In genomic region chr16:93960495-93960894, GRCm38 (mm10) we compare ENCODE assay signal across 27 mouse cellular contexts. TPM values are rescaled to one million over a fixed set of nuclear protein-coding genes. Genes with fewer than 3 reads are reported as not detected.
DNase-seq lines count a peak whose midpoint lies in the region; ATAC-seq and TF ChIP-seq lines count a peak whose summit lies in the region.
"Had no signal": no experiment of that assay in that cellular context is flagged by ENCODE, and none has a peak within 500 bp of the region (broad histone marks: within the 10 kb centered on the region; RNA-seq: fewer than 3 reads in every experiment).

No protein-coding gene starts in this region.

- WGBS in midbrain, embryonic 11.5 days, result 88% methylated on average over 4 of the region's 4 CpGs
- WGBS in midbrain, embryonic 14.5 days, result 91% methylated on average over 4 of the region's 4 CpGs
- 70% methylated on average over 4 of the region's 4 CpGs for WGBS in stomach, embryonic 16.5 days
- 77% methylated on average over 4 of the region's 4 CpGs for WGBS in liver, postnatal 0 days (ENCODE audit: insufficient replicate concordance)
- 86% methylated on average over 4 of the region's 4 CpGs for WGBS in heart, embryonic 10.5 days

- no peak overlapping the region for H3K9ac ChIP-seq in midbrain, embryonic 11.5 days (ENCODE audit: low read length)
- no peak overlapping the region for H3K9ac ChIP-seq in midbrain, embryonic 14.5 days (replicated peaks; ENCODE audit: low read length)
- no peak overlapping the region for H3K9ac ChIP-seq in stomach, embryonic 16.5 days (ENCODE audit: low read length)
- no peak overlapping the region for H3K9ac ChIP-seq in liver, postnatal 0 days (replicated peaks)
- H3K9ac ChIP-seq: embryonic facial prominence, embryonic 12.5 days; forebrain, embryonic 13.5 days; forebrain, embryonic 15.5 days had no signal

- no peak for ATAC-seq in midbrain, embryonic 11.5 days (ENCODE audit: low FRiP score)
- ATAC-seq in midbrain, embryonic 14.5 days (ENCODE audit: low FRiP score, low TSS enrichment), result no peak
- peak; percentile 34 for ATAC-seq in granulocyte monocyte progenitor cell, adult 5-6 weeks (replicated peaks; ENCODE audit: poor library complexity, severe bottlenecking)
- peak; percentile 53; the same call in 1 of the 2 replicates for ATAC-seq in stomach, embryonic 16.5 days (ENCODE audit: insufficient read depth, low FRiP score)
- no peak for ATAC-seq in liver, postnatal 0 days
- ATAC-seq: activated CD4-positive, CD25-positive, alpha-beta regulatory T cell, adult 4 months; CD4-positive, CD25-positive, alpha-beta regulatory T cell, adult 4 months; forebrain, embryonic 13.5 days; forebrain, embryonic 15.5 days; Patski had no signal

- no peaks in the 10 kb centered on the region for H3K27me3 ChIP-seq in midbrain, embryonic 11.5 days (ENCODE audit: control insufficient read depth, insufficient read depth, low read length)
- no peaks in the 10 kb centered on the region for H3K27me3 ChIP-seq in midbrain, embryonic 14.5 days (ENCODE audit: control insufficient read depth, insufficient read depth, low read length)
- H3K27me3 ChIP-seq in stomach, embryonic 16.5 days (ENCODE audit: control insufficient read depth, insufficient read depth, low read length), result no peaks in the 10 kb centered on the region
- H3K27me3 ChIP-seq in liver, postnatal 0 days (ENCODE audit: insufficient read depth, low read length), result no peaks in the 10 kb centered on the region
- H3K27me3 ChIP-seq in heart, embryonic 10.5 days (ENCODE audit: insufficient read depth, poor library complexity, severe bottlenecking), result peaks cover 12% of the 10 kb centered on the region
- H3K27me3 ChIP-seq: CH12.LX; forebrain, embryonic 13.5 days; forebrain, embryonic 15.5 days; Patski had no signal

- H3K9me3 ChIP-seq in midbrain, embryonic 11.5 days (ENCODE audit: control insufficient read depth, low read length), result no peaks in the 10 kb centered on the region
- H3K9me3 ChIP-seq in midbrain, embryonic 14.5 days (ENCODE audit: control insufficient read depth, low read length), result no peaks in the 10 kb centered on the region
- no peaks in the 10 kb centered on the region for H3K9me3 ChIP-seq in stomach, embryonic 16.5 days (replicated peaks; ENCODE audit: control insufficient read depth, low read length)
- no peaks in the 10 kb centered on the region for H3K9me3 ChIP-seq in liver, postnatal 0 days (ENCODE audit: low read length)
- no peaks in the 10 kb centered on the region for H3K9me3 ChIP-seq in heart, embryonic 10.5 days
- H3K9me3 ChIP-seq: embryonic facial prominence, embryonic 10.5 days; embryonic facial prominence, embryonic 12.5 days; forebrain, embryonic 13.5 days; forebrain, embryonic 15.5 days; G1E had no signal

- no peak for TF ChIP-seq EP300 in liver, postnatal 0 days (IDR thresholded peaks at IDR 0.05; ENCODE audit: low read depth)

- H3K4me1 ChIP-seq in midbrain, embryonic 11.5 days (ENCODE audit: control insufficient read depth, insufficient read depth, low read length), result no peaks in the 10 kb centered on the region
- H3K4me1 ChIP-seq in midbrain, embryonic 14.5 days (ENCODE audit: control insufficient read depth, insufficient read depth, low read length), result no peaks in the 10 kb centered on the region
- no peaks in the 10 kb centered on the region for H3K4me1 ChIP-seq in stomach, embryonic 16.5 days (ENCODE audit: control insufficient read depth, insufficient read depth, low read length)
- H3K4me1 ChIP-seq in liver, postnatal 0 days (ENCODE audit: insufficient read depth), result no peaks in the 10 kb centered on the region
- peaks cover 3% of the 10 kb centered on the region; the same call in 1 of the 2 replicates for H3K4me1 ChIP-seq in heart, embryonic 10.5 days
- H3K4me1 ChIP-seq: embryonic facial prominence, embryonic 12.5 days; forebrain, embryonic 13.5 days; forebrain, embryonic 15.5 days had no signal

- DNase-seq in midbrain, embryonic 11.5 days (ENCODE audit: low spot score, missing footprints), result peak; percentile 14
- no peak for DNase-seq in midbrain, embryonic 14.5 days
- DNase-seq in liver, postnatal 0 days, result no peak
- DNase-seq in heart, embryonic 10.5 days (ENCODE audit: low spot score), result no peak
- DNase-seq in layer of hippocampus, adult 9-11 months, result no peak
- DNase-seq: adrenal gland, adult 8-10 months; adrenal gland, postnatal 14 days; adrenal gland, postnatal 36 days; B cell, adult 2 months; cerebellum, adult 11-12 months; cerebellum, adult 2 months; cerebellum, adult 9-10 months; cerebellum, postnatal 10 days; cerebellum, postnatal 25 days had no signal

- no peak overlapping the region for H3K4me3 ChIP-seq in midbrain, embryonic 11.5 days (ENCODE audit: low read depth, low read length)
- H3K4me3 ChIP-seq in midbrain, embryonic 14.5 days (replicated peaks; ENCODE audit: low read depth, low read length), result no peak overlapping the region
- H3K4me3 ChIP-seq in stomach, embryonic 16.5 days (replicated peaks; ENCODE audit: low read length), result no peak overlapping the region
- H3K4me3 ChIP-seq in liver, postnatal 0 days (ENCODE audit: low read depth, low read length), result no peak overlapping the region
- H3K4me3 ChIP-seq in heart, embryonic 10.5 days, result no peak overlapping the region
- H3K4me3 ChIP-seq: embryonic facial prominence, embryonic 10.5 days; embryonic facial prominence, embryonic 12.5 days; forebrain, embryonic 13.5 days; forebrain, embryonic 15.5 days had no signal

- H3K27ac ChIP-seq in midbrain, embryonic 11.5 days (ENCODE audit: low read depth, low read length), result no peak overlapping the region
- H3K27ac ChIP-seq in midbrain, embryonic 14.5 days (replicated peaks; ENCODE audit: low read depth, low read length), result no peak overlapping the region
- H3K27ac ChIP-seq in stomach, embryonic 16.5 days (ENCODE audit: low read length), result no peak overlapping the region
- H3K27ac ChIP-seq in liver, postnatal 0 days (ENCODE audit: low read depth), result no peak overlapping the region
- H3K27ac ChIP-seq in heart, embryonic 10.5 days, result no peak overlapping the region
- H3K27ac ChIP-seq: embryonic facial prominence, embryonic 10.5 days; embryonic facial prominence, embryonic 12.5 days; forebrain, embryonic 13.5 days; forebrain, embryonic 15.5 days had no signal

- H3K4me2 ChIP-seq in midbrain, embryonic 11.5 days, result no peak overlapping the region
- no peak overlapping the region for H3K4me2 ChIP-seq in midbrain, embryonic 14.5 days (ENCODE audit: low read length)
- H3K4me2 ChIP-seq in stomach, embryonic 16.5 days (ENCODE audit: low read depth, low read length), result no peak overlapping the region
- H3K4me2 ChIP-seq in liver, postnatal 0 days (ENCODE audit: low read depth, low read length), result no peak overlapping the region
- H3K4me2 ChIP-seq: embryonic facial prominence, embryonic 12.5 days; forebrain, embryonic 13.5 days; forebrain, embryonic 15.5 days had no signal

- no peaks in the 10 kb centered on the region for H3K36me3 ChIP-seq in midbrain, embryonic 11.5 days (ENCODE audit: control insufficient read depth, insufficient read depth, low read length)
- H3K36me3 ChIP-seq in midbrain, embryonic 14.5 days (ENCODE audit: control insufficient read depth, insufficient read depth, low read length), result no peaks in the 10 kb centered on the region
- no peaks in the 10 kb centered on the region for H3K36me3 ChIP-seq in stomach, embryonic 16.5 days (ENCODE audit: control insufficient read depth, insufficient read depth, low read length)
- H3K36me3 ChIP-seq in liver, postnatal 0 days (replicated peaks; ENCODE audit: insufficient read depth, low read length), result no peaks in the 10 kb centered on the region
- no peaks in the 10 kb centered on the region for H3K36me3 ChIP-seq in heart, embryonic 10.5 days
- H3K36me3 ChIP-seq: embryonic facial prominence, embryonic 10.5 days; embryonic facial prominence, embryonic 12.5 days; forebrain, embryonic 15.5 days; G1E had no signal

- TF ChIP-seq CTCF in liver, postnatal 0 days (IDR thresholded peaks at IDR 0.05; ENCODE audit: low read depth), result no peak

RNA-seq across cellular contexts. Expression of gene Cldn14, which starts 48.1 kb away (rescaled TPM):
- polyA plus RNA-seq in midbrain, embryonic 11.5 days (2014; fragmentation: Nextera tagmentation; extraction: Ambion mirVana), result not detected in 2 replicates
- polyA plus RNA-seq in midbrain, embryonic 14.5 days (2014; fragmentation: Nextera tagmentation; extraction: Ambion mirVana), result not detected in 2 replicates
- total RNA-seq in granulocyte monocyte progenitor cell, adult 5-6 weeks (2014; fragmentation: Nextera tagmentation), result not detected in 2 replicates
- not detected in 2 replicates for total RNA-seq in granulocyte monocyte progenitor cell, adult 5-6 weeks (2017)
- polyA plus RNA-seq in stomach, embryonic 16.5 days (2015; fragmentation: Nextera tagmentation; extraction: Ambion mirVana), result 0.14 TPM in 1 of 2 replicates, not detected in the other
- 8.6 and 12.6 TPM in 2 replicates for polyA plus RNA-seq in liver, postnatal 0 days (2015; fragmentation: Nextera tagmentation; extraction: Ambion mirVana)
- not detected in 2 replicates for polyA plus RNA-seq in heart, embryonic 10.5 days (2016; fragmentation: Nextera tagmentation; extraction: Ambion mirVana)
- total RNA-seq: adrenal gland, adult 18-20 months; adrenal gland, adult 8-10 months; adrenal gland, postnatal 36 days; G1E had no signal
- polyA plus RNA-seq: activated CD4-positive, CD25-positive, alpha-beta regulatory T cell, adult 4 months; CD4-positive, CD25-positive, alpha-beta regulatory T cell, adult 4 months; embryonic facial prominence, embryonic 10.5 days; forebrain, embryonic 11.5 days; forebrain, embryonic 13.5 days; forebrain, embryonic 15.5 days; G1E; Patski had no signal

Comparison
In these comparisons a context has a peak if more than half of its experiments do, and no peak if none do; other contexts are left out.
1. ATAC-seq: peak in granulocyte monocyte progenitor cell, adult 5-6 weeks (single experiment) and stomach, embryonic 16.5 days (single experiment); none in midbrain, embryonic 11.5 days (single experiment), midbrain, embryonic 14.5 days (single experiment) and liver, postnatal 0 days (single experiment).